Mouse (Mus musculus) left cerebral cortex, adult 2 months (tissue): ENCODE measurements around the gene Ppp1r9b. TPM values are rescaled to one million over a fixed set of nuclear protein-coding genes. Genes with fewer than 3 reads are reported as not detected.
"Not testable (repeated sequence)": the region's sequence is repeated elsewhere in the genome, so short reads cannot be mapped to it uniquely, and the experiment has no call there.

Source experiments
- DNase-seq, 2 experiments: peaks; one replicate each; pipeline ENCODE4 v3.0.0; 2021 to 2022; ENCODE audit warnings: low spot score in 2 of 2, mixed read lengths in 1 of 2; ENCODE audit errors: extremely low spot score in 1 of 2
- H3K27ac ChIP-seq: fragments of 200-600 bp; 2 replicates; pipeline ENCODE4 v1.8.1; 2022
- H3K4me3 ChIP-seq: fragments of 200-600 bp; 2 replicates; pipeline ENCODE4 v1.8.1; 2022
- CTCF ChIP-seq: fragments of 200-600 bp; IDR thresholded peaks from 2 replicates; pipeline ENCODE4 v1.8.1; 2022; ENCODE audit warnings: antibody characterized with exemption, mild to moderate bottlenecking, moderate library complexity
- intact Hi-C: fragments of 180-260 bp; cut with DNase I; formaldehyde crosslinking; loops from one replicate; pipeline ENCODE4 v1.15.1; 2025
- total RNA-seq, 2 experiments: library from RNA; stranded (reverse); gene quantifications; 2 replicates each; pipeline ENCODE4 v1.2.3; 2021

Gene Ppp1r9b
- total RNA-seq, 2 experiments from 2014 or later: 709 to 735 TPM

GRCm38 (mm10) chr11:94962534-94963101 lies 28.2 kb upstream of the Ppp1r9b start:
- Histone ChIP-seq H3K27ac (no peak overlapping the region), H3K4me3 (no peak overlapping the region)
- no peak for TF ChIP-seq CTCF
- intact Hi-C loops: no loop called here
- DNase-seq: no peak

GRCm38 (mm10) chr11:94967419-94967818 lies 23.4 kb upstream of the Ppp1r9b start, which contains the start of gene Hils1:
Gene Hils1, plus strand, starts transcription at chr11:94967593.
- TF ChIP-seq CTCF: no peak
- DNase-seq: no peak
- Histone ChIP-seq H3K4me3 (no peak within 1 kb of the TSS), H3K27ac (no peak within 1 kb of the TSS)
- intact Hi-C loops: loop anchor here (5.0 kb wide), 1 partner anchor 185 kb away; the partner anchor contains the start of gene Tmem92

- no peak for TF ChIP-seq CTCF
- intact Hi-C loops: loop anchor here (5.0 kb wide), 1 partner anchor 186 kb away; the partner anchor contains the start of gene Tmem92
- Histone ChIP-seq H3K27ac (no peak overlapping the region), H3K4me3 (no peak overlapping the region)
- DNase-seq: no peak
These were observed 22.6 kb upstream of the Ppp1r9b start for GRCm38 (mm10) chr11:94968187-94968586.

- intact Hi-C loops: loop anchor here (1.0 to 5.0 kb wide), 3 partner anchors 30 to 239 kb away; partner anchors contain the start of gene Tmem92
- not testable (repeated sequence) for DNase-seq, H3K4me3 ChIP-seq, H3K27ac ChIP-seq
These were observed 21.1 kb upstream of the Ppp1r9b start for GRCm38 (mm10) chr11:94969709-94970108.

GRCm38 (mm10) chr11:94970210-94970943 lies 20.5 kb upstream of the Ppp1r9b start:
- TF ChIP-seq CTCF: peak; percentile 62
- peak; percentile 73 for DNase-seq
- Histone ChIP-seq H3K27ac (no peak overlapping the region), H3K4me3 (no peak overlapping the region)
- intact Hi-C loops: loop anchor here (2.0 kb wide), 1 partner anchor 240 kb away; no protein-coding TSS in a partner anchor

- intact Hi-C loops: loop anchor here (2.0 kb wide), 1 partner anchor 241 kb away; no protein-coding TSS in a partner anchor
- no peak for DNase-seq
- H3K4me3 ChIP-seq: no peak overlapping the region
- H3K27ac ChIP-seq: no peak overlapping the region
- TF ChIP-seq CTCF: no peak
These were observed 18.8 kb upstream of the Ppp1r9b start for GRCm38 (mm10) chr11:94971895-94972615.

GRCm38 (mm10) chr11:94972887-94973286 lies 17.9 kb upstream of the Ppp1r9b start:
- Histone ChIP-seq H3K27ac (no peak overlapping the region), H3K4me3 (no peak overlapping the region)
- intact Hi-C loops: no loop called here
- no peak for TF ChIP-seq CTCF
- no peak for DNase-seq

- intact Hi-C loops: no loop called here
- H3K4me3 ChIP-seq: no peak overlapping the region
- no peak overlapping the region for H3K27ac ChIP-seq
- no peak for TF ChIP-seq CTCF
- DNase-seq: no peak
These were observed 17.5 kb upstream of the Ppp1r9b start for GRCm38 (mm10) chr11:94973313-94973712.

GRCm38 (mm10) chr11:94974951-94975350 lies 15.9 kb upstream of the Ppp1r9b start:
- H3K4me3 ChIP-seq: no peak overlapping the region
- TF ChIP-seq CTCF: no peak
- DNase-seq: no peak
- no peak overlapping the region for H3K27ac ChIP-seq
- intact Hi-C loops: loop anchor here (5.0 kb wide), 1 partner anchor 67 kb away; the partner anchor contains the start of gene Pdk2

- Histone ChIP-seq H3K27ac (no peak within 1 kb of the TSS), H3K4me3 (no peak within 1 kb of the TSS)
- intact Hi-C loops: loop anchor here (5.0 kb wide), 1 partner anchor 66 kb away; the partner anchor contains the start of gene Pdk2
- TF ChIP-seq CTCF: no peak
- no peak for DNase-seq
These were observed 14.6 kb upstream of the Ppp1r9b start, which contains the start of gene Sgca for GRCm38 (mm10) chr11:94976199-94976598. Gene Sgca, minus strand, starts transcription at chr11:94976327.

- DNase-seq: no peak
- intact Hi-C loops: loop anchor here (5.0 kb wide), 1 partner anchor 64 kb away; the partner anchor contains the start of gene Pdk2
- Histone ChIP-seq H3K4me3 (peak overlapping the region; percentile 46), H3K27ac (peak overlapping the region; percentile 82)
- TF ChIP-seq CTCF: no peak
These were observed 12.5 kb upstream of the Ppp1r9b start for GRCm38 (mm10) chr11:94978178-94978915.
